Mouse (Mus musculus) Patski (cell line): ENCODE measurements around the gene Adcy1. TPM values are rescaled to one million over a fixed set of nuclear protein-coding genes. Genes with fewer than 3 reads are reported as not detected.

Experiments
- ATAC-seq: fragments of 100-300 bp; one replicate; pipeline ENCODE4 v1.8.0; 2021
- CTCF ChIA-PET: fragments of 350-600 bp; sonication (Branson Sonifier 250); formaldehyde crosslinking; loops from one replicate; lab custom pipeline; 2022; ENCODE audit warnings: inconsistent platforms; lab: Charles Lee
- POLR2A ChIA-PET: fragments of 350-600 bp; sonication (Branson Sonifier 250); formaldehyde crosslinking; loops from one replicate; lab custom pipeline; 2022; ENCODE audit warnings: antibody characterized with exemption, inconsistent platforms; lab: Charles Lee
- DNase-seq: peaks from one replicate; pipeline ENCODE4 v3.0.0-alpha.2; 2011; ENCODE audit warnings: low read depth, low spot score
- H3K27me3 ChIP-seq: fragments of 371-371 bp; one replicate; pipeline ENCODE4 v1.5.1; 2021
- CTCF ChIP-seq: fragments of 100-300 bp; IDR thresholded peaks from one replicate; pipeline ENCODE4 v1.5.1; 2021
- in situ Hi-C: fragments of 300-500 bp; cut with MboI; formaldehyde crosslinking; loops from 3 replicates; pipeline ENCODE4 v1.11.1; 2018; ENCODE audit warnings: low pct_unique_long_range_greater_than_20kb, mixed read lengths
- polyA plus RNA-seq: library from polyadenylated mRNA; unstranded; gene quantifications from one replicate; pipeline ENCODE4 v1.2.3, GENCODE M21; 2021

The Adcy1 gene
- polyA plus RNA-seq, 1 experiment from 2014 or later = 18.0 TPM

GRCm38 (mm10) chr11:7102256-7103194, 39.2 kb downstream of the Adcy1 start:
- CTCF ChIA-PET = no interaction called here
- ATAC-seq = no peak

GRCm38 (mm10) chr11:7105337-7105736, 42.0 kb downstream of the Adcy1 start:
- ChIA-PET CTCF (no interaction called here), POLR2A (no interaction called here)
- DNase-seq (peak; percentile 12), ATAC-seq (no peak)
- in situ Hi-C loops = no loop called here
- no peaks in the 10 kb centered on the region for H3K27me3 ChIP-seq
- TF ChIP-seq CTCF = no peak

More at GRCm38 (mm10) chr11:7102256-7103194, 39.2 kb downstream of the Adcy1 start:
- in situ Hi-C loops = no loop called here
- H3K27me3 ChIP-seq = no peaks in the 10 kb centered on the region
- POLR2A ChIA-PET = no interaction called here
- no peak for DNase-seq
- TF ChIP-seq CTCF = no peak

- in situ Hi-C loops = no loop called here
- POLR2A ChIA-PET = interaction anchor here (1.1 kb wide), 1 partner anchor 12 kb away, joined by 3 read pairs; no protein-coding TSS in a partner anchor
- CTCF ChIA-PET = no interaction called here
- TF ChIP-seq CTCF = no peak
- no peak for ATAC-seq
- H3K27me3 ChIP-seq = no peaks in the 10 kb centered on the region
- no peak for DNase-seq
These were observed 45.8 kb downstream of the Adcy1 start for GRCm38 (mm10) chr11:7109131-7109530.

- no peak for DNase-seq
- no peak for ATAC-seq
- ChIA-PET CTCF (no interaction called here), POLR2A (no interaction called here)
- in situ Hi-C loops = no loop called here
- H3K27me3 ChIP-seq = no peaks in the 10 kb centered on the region
- TF ChIP-seq CTCF = no peak
These were observed 49.8 kb downstream of the Adcy1 start for GRCm38 (mm10) chr11:7113046-7113445.

- ChIA-PET POLR2A (no interaction called here), CTCF (no interaction called here)
- H3K27me3 ChIP-seq = no peaks in the 10 kb centered on the region
- no peak for ATAC-seq
- in situ Hi-C loops = no loop called here
- DNase-seq = no peak
- no peak for TF ChIP-seq CTCF
These were observed 50.4 kb downstream of the Adcy1 start for GRCm38 (mm10) chr11:7113687-7114086.

- DNase-seq = no peak
- ChIA-PET CTCF (no interaction called here), POLR2A (no interaction called here)
- H3K27me3 ChIP-seq = no peaks in the 10 kb centered on the region
- ATAC-seq = no peak
- in situ Hi-C loops = no loop called here
- no peak for TF ChIP-seq CTCF
These were observed 51.0 kb downstream of the Adcy1 start for GRCm38 (mm10) chr11:7114312-7114711.

- CTCF ChIA-PET = interaction anchor here (1.3 kb wide), 1 partner anchor 44 kb away, joined by 3 read pairs; no protein-coding TSS in a partner anchor
- POLR2A ChIA-PET = no interaction called here
- ATAC-seq = no peak
- DNase-seq = no peak
- H3K27me3 ChIP-seq = no peaks in the 10 kb centered on the region
- TF ChIP-seq CTCF = no peak
- in situ Hi-C loops = no loop called here
These were observed 53.4 kb downstream of the Adcy1 start for GRCm38 (mm10) chr11:7116647-7117046.

- POLR2A ChIA-PET = interaction anchor here (0.7 kb wide), 1 partner anchor 24 kb away, joined by 3 read pairs; no protein-coding TSS in a partner anchor
- in situ Hi-C loops = loop anchor here (10.0 kb wide), 1 partner anchor 345 kb away; no protein-coding TSS in a partner anchor
- DNase-seq (peak; percentile 27), ATAC-seq (peak; percentile 82)
- H3K27me3 ChIP-seq = no peaks in the 10 kb centered on the region
- TF ChIP-seq CTCF = no peak
- CTCF ChIA-PET = interaction anchor here (1.3 kb wide), 1 partner anchor 9 kb away, joined by 4 read pairs; no protein-coding TSS in a partner anchor
These were observed 66.2 kb downstream of the Adcy1 start for GRCm38 (mm10) chr11:7129319-7130051.

- no peak for DNase-seq
- H3K27me3 ChIP-seq = no peaks in the 10 kb centered on the region
- in situ Hi-C loops = loop anchor here (10.0 kb wide), 1 partner anchor 348 kb away; no protein-coding TSS in a partner anchor
- TF ChIP-seq CTCF = no peak
- ATAC-seq = no peak
- POLR2A ChIA-PET = no interaction called here
- CTCF ChIA-PET = no interaction called here
These were observed 69.6 kb downstream of the Adcy1 start for GRCm38 (mm10) chr11:7132736-7133387.

GRCm38 (mm10) chr11:7133736-7134135, 70.4 kb downstream of the Adcy1 start:
- in situ Hi-C loops = loop anchor here (10.0 kb wide), 1 partner anchor 349 kb away; no protein-coding TSS in a partner anchor
- TF ChIP-seq CTCF = no peak
- no peaks in the 10 kb centered on the region for H3K27me3 ChIP-seq
- CTCF ChIA-PET = interaction anchor here (1.5 kb wide), 1 partner anchor 9 kb away, joined by 5 read pairs; no protein-coding TSS in a partner anchor
- POLR2A ChIA-PET = no interaction called here
- no peak for DNase-seq
- no peak for ATAC-seq
